Mouse (Mus musculus) natural killer cell, adult 2 months (primary cell): ENCODE measurements around the gene Unc79.

Experiments
- DNase-seq, 2 experiments: peaks; one replicate each; pipeline ENCODE4 v3.0.0; 2022; ENCODE audit warnings: low spot score in 2 of 2

The Unc79 gene

DNA sequence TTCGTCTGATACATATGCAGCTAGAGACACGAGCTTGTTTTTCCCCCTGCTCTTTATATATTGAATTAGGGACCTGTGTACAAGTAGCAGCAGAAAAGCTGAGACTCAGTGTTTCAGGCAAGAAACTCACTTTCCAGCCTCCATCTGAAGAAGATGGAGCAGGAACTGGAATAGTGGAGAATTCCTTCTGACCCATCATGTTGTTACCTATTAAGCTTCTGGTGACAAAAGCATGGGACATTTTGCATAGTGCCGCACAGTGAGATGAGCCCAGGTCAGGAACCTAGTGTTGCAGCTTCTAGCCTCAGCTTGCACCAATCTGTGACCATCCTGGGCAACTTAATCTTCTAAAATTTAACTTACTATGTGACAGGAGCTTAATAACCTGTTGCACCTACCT, 92.7 kb downstream of the Unc79 start:
- no peak for DNase-seq

DNA sequence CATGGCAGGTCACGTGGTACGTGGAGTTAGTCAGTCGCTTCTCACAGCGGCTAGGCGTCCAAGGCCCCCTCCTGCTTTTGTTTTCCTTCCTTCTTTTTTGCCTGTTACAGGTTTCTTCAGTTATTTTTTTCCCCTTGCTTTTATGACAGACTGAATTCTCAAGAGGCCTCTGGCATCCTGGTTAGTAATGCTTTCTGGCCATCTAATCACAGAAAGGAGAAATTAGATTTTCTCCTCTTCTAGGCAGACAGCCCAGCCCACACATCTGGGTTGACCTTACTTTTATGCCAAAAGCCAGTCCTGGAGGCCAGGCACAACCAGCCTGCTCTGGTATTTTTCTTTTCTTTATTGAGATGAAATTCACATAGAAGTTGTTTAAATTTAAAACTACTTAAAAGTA, 94.1 kb downstream of the Unc79 start:
- DNase-seq, result no peak

DNA sequence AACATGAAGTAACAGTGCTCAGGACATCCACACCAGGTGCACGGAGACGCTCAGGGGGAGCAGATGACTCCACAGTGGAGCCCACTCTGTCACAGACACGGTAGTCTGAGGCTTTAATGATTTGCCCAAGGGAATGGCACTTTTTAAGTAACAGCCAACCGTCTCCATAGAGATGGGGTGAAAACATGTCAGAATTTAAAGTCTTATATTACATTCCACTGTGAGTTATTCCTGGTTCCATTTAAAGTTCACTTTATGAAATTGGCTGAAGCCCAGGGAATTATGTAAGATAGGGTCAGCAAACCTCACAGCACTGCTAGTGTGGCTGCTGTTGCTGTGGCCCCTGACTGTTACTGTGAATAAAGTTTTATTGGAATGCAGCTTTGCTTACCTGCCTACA, 95.8 kb downstream of the Unc79 start:
- DNase-seq, result no peak

DNA sequence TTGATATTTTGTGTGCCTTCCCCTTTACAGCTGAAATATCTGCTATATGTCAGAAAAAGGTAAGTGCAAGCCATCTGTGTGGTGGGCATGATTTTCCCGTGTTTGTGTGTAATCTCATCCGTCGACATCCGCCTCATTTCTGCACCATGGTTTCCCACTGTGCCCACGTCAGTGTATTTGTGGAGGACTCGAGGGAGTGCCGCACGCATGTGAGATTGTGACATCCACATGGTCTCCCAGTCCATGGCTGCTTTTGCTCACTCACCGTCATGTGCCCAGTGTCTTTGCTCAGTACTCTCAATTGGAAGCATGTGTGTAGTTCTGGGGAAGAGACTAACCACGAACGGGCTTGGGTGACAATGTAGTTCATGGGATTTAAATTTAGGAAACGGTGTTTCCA, 101.2 kb downstream of the Unc79 start:
- no peak for DNase-seq

DNA sequence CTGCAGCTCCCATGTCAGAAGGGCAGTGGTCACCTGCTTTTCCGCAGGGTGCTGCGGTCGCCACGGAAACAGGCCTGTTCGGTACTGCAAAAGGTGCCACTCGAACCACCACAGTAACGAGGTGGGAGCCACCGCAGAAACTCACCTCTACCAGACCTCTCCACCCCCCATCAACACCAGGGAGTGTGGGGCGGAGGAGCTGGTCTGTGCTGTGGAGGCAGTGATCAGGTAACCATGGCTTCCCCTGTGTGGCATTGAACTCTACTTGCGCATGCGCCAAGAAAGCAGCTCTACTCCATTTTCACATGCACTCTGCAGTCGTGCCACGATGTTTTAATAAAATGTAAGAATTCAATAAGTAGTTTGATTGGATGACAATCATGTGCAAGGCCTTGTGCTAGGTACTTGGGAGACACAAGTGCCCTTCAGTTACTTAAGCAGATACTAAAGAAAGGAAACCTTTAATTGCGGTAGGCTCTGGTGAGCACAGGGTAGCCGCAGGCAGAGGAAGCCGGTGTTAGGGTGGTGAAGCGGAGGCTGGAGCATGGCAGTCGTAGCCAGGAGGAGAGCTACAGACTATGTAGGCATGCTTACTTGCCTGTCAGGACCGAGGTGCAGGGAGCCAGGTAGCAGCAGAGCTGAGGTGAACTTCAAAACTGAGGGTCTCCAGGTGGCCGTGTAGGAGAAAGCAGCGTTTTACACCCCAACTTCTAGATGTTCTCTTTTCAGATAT, 110.8 kb downstream of the Unc79 start:
- peak; percentile 11 to 33 for DNase-seq

DNA sequence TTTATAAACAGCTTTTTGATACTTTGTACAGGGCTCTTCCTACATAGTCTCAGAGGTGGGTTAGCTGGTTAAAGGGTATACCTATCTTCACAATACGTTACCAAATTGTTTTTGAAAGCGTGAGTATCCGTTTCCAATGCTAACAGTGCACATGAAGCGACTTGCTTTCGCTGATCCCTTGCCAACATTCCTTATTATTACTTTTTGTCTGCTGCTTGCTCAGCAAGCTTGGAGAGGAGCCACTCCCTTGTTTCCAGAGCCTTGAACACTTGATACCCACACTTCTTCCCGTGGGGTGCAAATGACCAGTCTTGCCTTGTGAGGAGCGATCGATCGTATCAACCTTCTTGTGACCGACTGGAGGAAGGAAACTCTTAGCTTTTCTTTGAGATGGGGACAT, 112.1 kb downstream of the Unc79 start:
- DNase-seq, result no peak

DNA sequence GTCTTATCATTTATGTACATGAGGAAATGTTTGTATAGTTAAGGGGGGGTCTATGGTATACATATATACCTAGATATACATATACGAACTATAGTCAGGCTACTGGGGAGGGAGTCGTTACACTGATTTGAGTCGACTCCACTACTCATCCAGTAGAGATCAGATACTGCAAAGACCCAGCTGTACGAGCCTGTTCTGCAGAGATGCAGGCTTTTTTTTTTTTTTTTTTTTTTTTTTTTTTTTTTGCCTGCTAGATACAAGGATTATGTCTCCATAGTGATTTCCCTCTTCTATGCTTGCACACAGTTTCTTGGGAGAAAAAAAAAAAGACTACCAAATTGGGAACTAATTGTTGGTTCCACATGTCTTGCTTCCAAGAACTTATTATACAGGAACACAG, 113.5 kb downstream of the Unc79 start:
- no peak for DNase-seq

DNA sequence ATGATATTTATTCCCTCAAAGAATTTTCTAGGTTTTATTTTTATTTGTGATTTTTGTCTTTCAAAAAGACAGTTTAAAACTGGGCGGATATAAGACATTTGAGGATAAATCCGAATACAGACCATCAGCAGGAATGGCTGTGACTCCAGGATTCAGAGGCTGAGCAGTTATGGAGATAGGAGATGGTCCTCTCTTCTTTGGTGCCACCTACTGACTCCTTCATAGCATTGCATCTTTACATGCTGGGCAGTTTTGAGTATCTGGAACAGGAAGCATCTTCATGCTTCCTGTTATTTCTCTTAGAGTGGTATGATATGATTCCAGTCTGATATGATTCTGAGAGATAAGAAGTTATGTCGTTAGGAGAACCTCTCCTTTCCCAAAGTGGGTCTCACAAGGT, 116.3 kb downstream of the Unc79 start:
- peak; percentile 8 to 12 for DNase-seq

DNA sequence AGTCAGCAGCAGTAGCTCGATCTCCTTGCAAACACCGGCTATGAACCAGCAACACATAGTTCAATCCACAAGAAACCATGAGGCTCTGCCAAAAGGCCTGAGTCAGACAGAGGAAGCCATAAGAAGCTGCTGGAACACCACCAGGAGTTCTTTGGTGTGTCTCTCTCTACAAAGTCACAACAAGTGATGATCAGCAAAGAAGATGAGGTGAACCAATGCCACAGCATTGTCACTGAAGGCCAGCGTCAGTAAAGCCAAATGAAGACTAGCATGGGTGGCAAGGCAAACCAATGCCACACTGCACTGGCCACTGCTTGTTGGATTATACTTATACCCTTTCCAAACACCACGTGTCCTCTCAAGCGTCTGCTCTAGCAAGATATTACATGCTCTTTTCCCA, 119.5 kb downstream of the Unc79 start:
- no peak for DNase-seq

DNA sequence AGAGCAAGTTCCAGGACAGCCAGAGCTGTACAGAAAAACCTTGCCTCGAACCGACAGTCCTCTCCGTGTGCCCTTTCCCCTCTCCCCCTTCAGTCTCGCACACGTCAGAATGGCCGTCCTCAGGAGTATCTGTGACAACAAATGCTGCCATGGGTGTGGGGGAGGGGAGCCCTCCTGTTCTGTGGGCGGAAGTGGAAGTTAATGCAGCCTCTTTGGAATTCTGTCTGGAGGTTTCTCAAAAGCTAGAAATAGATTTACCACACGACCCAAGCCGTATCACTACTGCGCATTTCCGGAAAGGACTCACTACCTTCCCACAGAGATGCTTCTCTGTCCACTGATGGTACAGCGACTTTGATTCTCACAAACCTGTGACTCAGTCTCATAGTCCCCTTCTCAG, 120.9 kb downstream of the Unc79 start:
- DNase-seq, result no peak

DNA sequence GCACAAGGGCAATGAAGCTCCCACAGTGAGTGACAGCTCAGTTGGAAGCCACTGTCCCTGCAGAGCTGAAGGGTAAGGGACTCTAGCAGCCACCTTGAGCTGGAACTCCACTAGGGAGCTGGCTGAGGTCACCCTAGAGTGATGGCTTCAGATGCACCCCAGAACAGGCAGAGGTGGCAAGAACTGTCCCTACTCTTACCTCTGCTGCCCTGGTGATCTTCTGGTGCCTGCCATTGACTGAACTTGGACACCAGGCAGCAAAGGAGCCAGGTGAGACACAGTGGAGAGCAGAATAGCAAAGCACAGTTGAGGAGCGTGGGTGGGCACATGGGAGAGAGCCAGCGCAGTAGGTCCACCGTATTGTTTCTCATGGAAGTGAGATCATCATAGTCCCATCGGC, 125.3 kb downstream of the Unc79 start:
- DNase-seq, result no peak

DNA sequence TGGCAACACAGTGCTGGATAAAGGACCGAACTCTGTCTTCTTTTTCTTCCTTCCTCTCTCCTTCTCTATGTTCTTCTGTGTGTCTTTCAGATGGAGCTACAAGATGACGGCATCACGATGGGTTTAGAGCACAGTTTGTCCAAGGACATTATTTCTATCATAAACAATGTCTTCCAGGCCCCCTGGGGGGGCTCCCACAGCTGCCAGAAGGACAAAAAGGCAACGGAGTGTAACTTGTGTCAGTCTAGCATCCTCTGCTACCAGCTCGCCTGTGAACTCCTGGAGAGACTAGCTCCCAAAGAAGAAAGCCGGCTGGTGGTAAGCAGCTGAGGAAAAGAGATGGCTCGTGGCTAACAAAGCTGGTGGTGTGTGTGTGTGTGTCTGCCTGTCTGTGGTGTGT, 130.1 kb downstream of the Unc79 start:
- no peak for DNase-seq

DNA sequence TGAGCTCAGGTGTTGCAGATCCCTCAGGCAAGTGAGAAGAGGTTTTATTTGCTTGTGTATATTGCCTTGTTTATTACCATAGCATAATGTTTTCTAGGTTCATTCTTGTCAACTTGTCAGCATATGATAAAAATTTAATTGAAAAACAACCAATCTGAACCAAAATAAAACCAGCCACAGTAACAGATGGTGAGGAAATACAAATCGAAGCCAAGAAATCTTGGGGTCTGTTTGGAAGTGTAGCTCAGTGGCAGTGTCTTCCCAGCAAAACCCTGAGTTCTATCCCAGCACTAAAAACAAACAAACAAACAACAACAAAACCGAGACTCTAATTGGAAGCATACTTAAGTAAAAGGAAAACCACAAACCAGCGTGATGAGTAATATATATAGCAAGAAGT, 131.4 kb downstream of the Unc79 start:
- DNase-seq, result no peak

DNA sequence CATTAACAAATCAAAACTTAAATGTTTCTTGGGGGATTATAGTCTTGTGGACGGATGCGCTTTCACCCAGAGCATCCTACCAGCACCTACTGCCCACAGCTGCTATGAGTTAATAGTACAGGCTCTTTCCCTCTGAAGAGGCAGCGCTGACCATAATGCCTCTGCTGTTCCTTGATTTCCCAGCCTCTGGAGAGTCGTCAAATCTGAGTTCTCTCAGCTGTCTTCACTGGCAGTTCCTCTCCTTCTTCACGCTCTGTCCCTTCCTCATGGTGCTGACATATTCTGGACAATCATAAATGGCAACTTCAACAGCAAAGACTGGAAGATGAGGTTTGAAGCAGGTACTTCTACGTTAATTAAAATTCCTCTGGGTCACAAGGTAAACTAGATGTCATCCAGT, 143.2 kb downstream of the Unc79 start:
- no peak for DNase-seq

DNA sequence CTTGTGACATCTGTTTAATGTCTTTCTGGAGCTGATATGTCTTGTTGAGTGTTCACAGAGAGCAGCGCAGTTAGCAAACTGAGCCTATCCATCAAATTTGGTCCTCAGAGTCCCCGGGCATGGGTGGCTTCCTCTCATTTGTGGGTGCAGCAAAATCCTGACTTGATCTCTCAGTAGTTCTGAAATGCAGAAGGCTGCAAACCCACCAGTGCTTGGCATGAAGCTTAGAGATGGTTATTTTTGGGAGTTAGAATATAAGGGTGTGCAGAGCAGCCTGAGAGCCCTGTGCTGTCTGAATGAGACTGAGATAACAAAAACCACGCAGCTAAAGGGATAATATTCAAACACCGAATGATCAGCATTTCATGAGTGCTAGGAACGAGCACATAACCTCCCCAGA, 146.5 kb downstream of the Unc79 start:
- no peak for DNase-seq

DNA sequence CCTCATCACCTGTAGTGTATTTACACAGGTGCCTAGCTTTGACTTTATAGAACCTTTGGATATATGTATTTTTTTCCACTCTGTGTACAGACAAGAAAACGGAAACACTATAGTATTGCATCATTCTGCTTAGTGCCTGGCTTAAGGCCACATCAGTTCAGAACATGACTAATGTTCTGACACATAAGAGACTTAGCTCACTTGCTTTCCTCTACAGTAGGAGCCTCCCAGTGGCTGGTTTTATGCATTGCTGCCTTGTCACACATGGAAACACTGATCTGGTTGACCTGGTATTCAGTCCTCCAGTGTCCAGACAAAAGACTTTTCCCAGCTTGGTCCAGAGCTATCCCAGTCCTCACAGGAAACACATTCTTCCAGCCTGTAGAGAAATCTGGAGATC, 150.5 kb downstream of the Unc79 start:
- no peak for DNase-seq

DNA sequence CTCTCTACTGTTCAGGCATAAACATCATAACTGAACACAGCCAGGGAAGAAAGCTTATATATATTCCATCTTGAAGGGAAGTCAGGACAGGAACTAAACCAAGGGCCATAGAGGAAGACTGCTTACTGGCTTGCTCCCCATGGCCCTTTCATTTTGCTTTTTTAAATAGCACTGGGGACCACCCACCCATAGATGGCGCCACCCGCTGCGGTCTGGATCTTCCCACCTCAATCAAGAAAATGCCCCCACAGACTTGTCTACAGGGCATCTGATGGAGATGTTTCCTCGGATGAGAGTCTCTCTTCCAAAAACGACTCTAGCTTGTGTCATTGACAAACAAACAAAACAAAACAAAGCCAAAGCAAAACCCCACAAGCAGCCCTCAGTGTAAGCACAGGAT, 151.4 kb downstream of the Unc79 start:
- no peak for DNase-seq

DNA sequence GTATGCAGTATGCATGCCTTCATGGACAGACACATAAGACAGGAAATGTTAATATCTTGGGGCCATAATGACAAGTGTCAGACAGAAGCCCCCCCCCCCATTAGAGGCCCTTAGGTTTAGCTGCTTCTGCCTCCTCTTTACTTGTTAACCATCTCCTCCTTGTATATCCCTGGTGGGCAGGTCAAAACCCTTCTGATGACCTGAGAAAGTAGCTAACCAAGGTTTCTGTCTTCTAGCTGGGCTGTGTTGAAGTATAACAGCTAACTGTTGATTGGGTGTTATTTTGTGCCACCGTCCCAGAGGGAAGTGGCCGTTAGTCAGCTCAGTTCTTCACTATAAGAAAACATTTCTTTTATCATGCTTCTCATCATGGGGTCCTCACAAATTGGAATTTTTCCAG, 154.4 kb downstream of the Unc79 start:
- no peak for DNase-seq

DNA sequence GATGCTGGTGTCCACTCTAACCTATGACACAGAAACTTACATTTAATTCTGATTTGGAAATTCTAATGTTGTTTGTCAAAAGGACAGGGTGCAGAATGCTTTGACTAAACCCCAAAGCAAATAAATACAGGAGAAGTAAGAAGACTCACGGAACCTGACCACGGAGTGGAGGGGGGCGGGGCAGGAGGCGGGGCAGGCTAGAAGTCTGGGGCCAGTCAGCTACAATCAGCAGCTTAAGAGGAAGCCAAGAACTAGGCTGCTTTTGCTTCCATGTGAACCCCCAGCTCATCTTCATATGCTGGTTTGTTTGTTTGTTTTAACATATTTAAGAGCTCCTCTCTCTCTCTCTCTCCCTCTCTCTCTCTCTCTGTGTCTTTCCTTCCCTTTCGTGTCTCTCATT, 154.9 kb downstream of the Unc79 start:
- DNase-seq, result no peak

DNA sequence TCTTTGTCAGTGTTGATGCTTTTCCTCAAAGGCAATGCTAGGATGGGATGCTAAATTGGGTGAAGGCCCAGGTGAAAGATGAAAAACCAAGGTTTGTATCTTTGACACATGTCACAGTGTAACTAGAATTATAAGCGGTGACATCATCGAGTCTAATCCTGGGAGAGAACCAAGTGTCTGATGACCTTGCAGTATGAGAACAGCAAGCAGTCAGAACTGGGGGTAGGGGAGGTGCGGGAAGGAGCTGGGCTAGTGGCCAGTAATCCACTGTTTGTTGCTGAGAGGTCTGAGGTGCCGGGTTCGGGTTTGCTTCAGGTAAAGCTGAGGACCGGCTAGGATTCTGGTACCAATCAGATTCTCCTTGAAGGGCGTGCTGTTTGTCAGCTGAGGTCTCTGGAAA, 160.6 kb downstream of the Unc79 start:
- DNase-seq, result no peak

DNA sequence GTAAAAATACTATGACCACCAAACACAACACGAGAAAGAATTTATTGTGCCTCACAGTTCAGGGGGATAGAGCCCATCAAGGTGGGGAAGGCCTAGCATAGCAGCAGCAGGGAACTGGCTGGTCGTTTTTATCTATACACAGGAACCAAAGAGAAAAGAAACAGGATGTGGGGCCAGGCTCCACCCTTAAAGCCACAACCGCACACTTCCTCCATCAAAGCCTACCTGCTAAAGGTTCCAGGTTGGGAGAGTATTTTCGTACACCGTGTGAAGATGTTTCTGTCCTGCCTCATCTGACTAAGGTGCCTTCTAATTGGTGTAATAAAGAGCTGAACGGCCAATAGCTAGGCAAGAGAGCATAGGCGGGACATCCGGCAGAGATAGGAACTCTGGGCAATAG, 168.0 kb downstream of the Unc79 start:
- DNase-seq, result no peak

DNA sequence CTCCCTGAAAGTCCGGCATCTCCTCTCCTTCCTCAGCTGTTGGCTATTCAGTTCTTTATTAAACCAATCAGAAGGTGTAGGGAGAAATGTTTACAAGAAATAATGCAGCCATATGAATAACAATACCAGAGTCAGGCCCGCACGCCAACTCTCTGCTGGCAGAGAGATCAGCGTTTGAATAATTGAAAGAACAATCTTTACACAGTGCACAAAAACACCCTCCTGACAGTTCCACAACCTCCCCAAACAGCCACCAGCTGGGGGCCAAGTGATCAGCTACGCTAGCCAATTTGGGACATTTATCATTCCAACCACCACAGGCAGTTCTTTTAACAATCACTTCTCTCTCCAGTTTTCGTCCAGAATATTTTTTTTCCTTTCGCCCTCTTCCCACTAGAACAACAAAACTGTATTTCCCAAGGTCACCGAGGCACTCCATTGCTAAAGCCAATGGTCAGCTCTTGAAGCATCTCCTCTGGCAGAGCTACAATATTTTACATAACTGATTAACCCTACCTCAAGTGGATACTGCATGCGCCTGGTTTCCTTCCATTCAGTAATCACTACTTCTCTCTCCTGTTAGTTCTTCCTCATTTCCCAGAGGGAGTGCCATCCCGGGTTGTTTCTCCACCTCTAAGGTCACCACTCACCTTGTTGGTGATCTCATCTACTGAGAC, 169.0 kb downstream of the Unc79 start:
- DNase-seq, result no peak

DNA sequence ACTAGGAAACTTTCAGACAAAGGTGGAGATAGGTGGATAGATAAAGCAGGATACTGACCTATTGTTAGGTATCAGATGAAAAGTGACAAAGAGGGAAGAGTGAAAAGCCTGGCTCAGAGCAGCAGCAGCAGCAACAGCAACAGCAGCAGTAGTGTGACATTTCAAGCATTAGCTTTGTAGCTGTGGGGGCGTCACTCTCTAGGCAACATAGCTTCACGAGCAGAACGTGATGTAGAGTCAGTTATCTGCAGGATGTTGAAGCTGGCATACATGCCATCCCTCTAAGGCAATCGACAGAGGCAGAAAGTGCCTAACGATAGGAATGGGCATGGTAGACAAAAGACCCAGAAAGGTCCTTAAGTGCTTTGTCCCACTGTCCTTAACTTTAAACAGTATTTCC, 173.3 kb downstream of the Unc79 start:
- DNase-seq, result no peak

DNA sequence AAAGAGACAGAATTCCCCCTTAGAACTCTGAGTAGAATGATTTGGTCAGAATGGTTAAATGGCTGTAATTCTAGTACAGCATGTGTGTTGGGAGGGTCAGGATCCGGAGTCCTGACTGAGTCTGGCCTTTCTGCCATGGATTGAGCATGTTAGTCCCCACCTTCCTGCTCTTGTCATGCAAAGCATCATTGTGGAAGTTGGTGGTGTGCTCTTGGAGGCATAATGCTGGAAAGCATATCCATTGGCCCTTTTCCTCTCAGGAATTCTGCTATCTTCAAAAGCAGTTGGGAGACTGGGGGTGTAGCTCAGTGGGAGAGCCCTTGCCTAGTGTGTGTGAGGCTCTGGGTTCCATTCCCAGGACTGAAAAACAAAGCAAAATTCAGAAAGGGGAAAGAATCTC, 175.2 kb downstream of the Unc79 start:
- DNase-seq, result no peak
